Mouse (Mus musculus) CD4-positive, CD25-positive, alpha-beta regulatory T cell, adult 9 weeks (primary cell): Measurements from ENCODE around the gene Lacc1. TPM values are rescaled to one million over a fixed set of nuclear protein-coding genes. Genes with fewer than 3 reads are reported as not detected.

ENCODE experiments used
- polyA plus RNA-seq: library from polyadenylated mRNA; unstranded; fragments of 100-300 nt; shearing (Covaris generic); gene quantifications from one replicate; pipeline ENCODE4 v1.2.1, GENCODE M21; 2017

The Lacc1 gene
- 0.17 TPM for polyA plus RNA-seq

GRCm38 (mm10) chr14:77036226-77037046 is at the start of gene Lacc1, which contains the start of gene Ccdc122:
Gene Lacc1, minus strand, starts transcription at chr14:77036904.
Gene Ccdc122, plus strand, starts transcription at chr14:77036772.

Other genes starting within 250 kb of the Lacc1 start
- 2.2 TPM for gene Ccdc122, start 132 bp downstream of the Lacc1 start, polyA plus RNA-seq
- 0.17 TPM for gene Enox1, start 119.9 kb upstream of the Lacc1 start, polyA plus RNA-seq